Mouse (Mus musculus) C2C12 (cell line): Measurements from ENCODE around the gene Slc17a3.

Source experiments
- CTCF ChIP-seq: IDR thresholded peaks from one replicate; pipeline ENCODE4 v1.5.1; 2011; ENCODE audit not compliant: control insufficient read depth, insufficient read depth, insufficient read length
- MAX ChIP-seq: IDR thresholded peaks from one replicate; pipeline ENCODE4 v1.6.1; 2011; ENCODE audit warnings: mild to moderate bottlenecking, control low read depth
- MYOD1 ChIP-seq: IDR thresholded peaks from one replicate; pipeline ENCODE4 v1.6.1; 2011; ENCODE audit warnings: low read depth; ENCODE audit not compliant: control insufficient read depth, insufficient read length
- MYOG ChIP-seq: IDR thresholded peaks from one replicate; pipeline ENCODE4 v1.6.1; 2011; ENCODE audit not compliant: control insufficient read depth, insufficient read length; ENCODE audit errors: extremely low read depth
- USF1 ChIP-seq: IDR thresholded peaks from one replicate; pipeline ENCODE4 v1.6.1; 2011; ENCODE audit warnings: low read depth, mild to moderate bottlenecking, control low read depth, moderate library complexity

- no peak for TF ChIP-seq CTCF
- TF ChIP-seq MAX: no peak
- TF ChIP-seq MYOD1: no peak
- TF ChIP-seq USF1: no peak
- no peak for TF ChIP-seq MYOG
Observed at GRCm38 (mm10) chr13:23889011-23889605, 49.9 kb downstream of the Slc17a3 start.
